Mouse (Mus musculus) mesoderm, embryonic 11.5 days (tissue): ENCODE measurements around the gene Pdpn.
A peak's percentile ranks its signal among the peaks of the same experiment; 100 is the strongest.
"Not testable (repeated sequence)": the region's sequence is repeated elsewhere in the genome, so short reads cannot be mapped to it uniquely, and the experiment has no call there.

Experiments
- DNase-seq: peaks from one replicate; pipeline ENCODE4 v3.0.0-alpha.2; 2012; ENCODE audit warnings: low read depth, low spot score

The Pdpn gene

GRCm38 (mm10) chr4:143299325-143300070 is at the start of gene Pdpn:
Gene Pdpn, minus strand, starts transcription at chr4:143299564.
- DNase-seq: peak; percentile 86

GRCm38 (mm10) chr4:143348678-143349077 is 49.3 kb upstream of the Pdpn start:
- no peak for DNase-seq

- not testable (repeated sequence) for DNase-seq
Measured at GRCm38 (mm10) chr4:143345491-143345890, 46.1 kb upstream of the Pdpn start.

GRCm38 (mm10) chr4:143341470-143341869 is 42.1 kb upstream of the Pdpn start:
- DNase-seq: no peak

- no peak for DNase-seq
Measured at GRCm38 (mm10) chr4:143339808-143340207, 40.4 kb upstream of the Pdpn start.

GRCm38 (mm10) chr4:143336096-143336495 is 36.7 kb upstream of the Pdpn start:
- no peak for DNase-seq

GRCm38 (mm10) chr4:143334995-143335394 is 35.6 kb upstream of the Pdpn start:
- no peak for DNase-seq

GRCm38 (mm10) chr4:143334145-143334544 is 34.8 kb upstream of the Pdpn start:
- no peak for DNase-seq

- DNase-seq: no peak
Measured at GRCm38 (mm10) chr4:143331787-143332186, 32.4 kb upstream of the Pdpn start.

- DNase-seq: peak; percentile 84
Measured at GRCm38 (mm10) chr4:143330566-143330965, 31.2 kb upstream of the Pdpn start.

- DNase-seq: peak; percentile 77
Measured at GRCm38 (mm10) chr4:143325625-143325941, 26.2 kb upstream of the Pdpn start.

- peak; percentile 51 for DNase-seq
Measured at GRCm38 (mm10) chr4:143324925-143325624, 25.7 kb upstream of the Pdpn start.

GRCm38 (mm10) chr4:143324176-143324924 is 25.0 kb upstream of the Pdpn start:
- DNase-seq: peak; percentile 55

GRCm38 (mm10) chr4:143313299-143313698 is 13.9 kb upstream of the Pdpn start:
- no peak for DNase-seq

- no peak for DNase-seq
Measured at GRCm38 (mm10) chr4:143311341-143311740, 12.0 kb upstream of the Pdpn start.

GRCm38 (mm10) chr4:143305987-143306772 is 6.8 kb upstream of the Pdpn start:
- DNase-seq: no peak

GRCm38 (mm10) chr4:143305031-143305430 is 5.7 kb upstream of the Pdpn start:
- no peak for DNase-seq

- no peak for DNase-seq
Measured at GRCm38 (mm10) chr4:143302279-143302890, 3.0 kb upstream of the Pdpn start.

- no peak for DNase-seq
Measured at GRCm38 (mm10) chr4:143301875-143302274, 2.5 kb upstream of the Pdpn start.

GRCm38 (mm10) chr4:143301042-143301441 is 1.7 kb upstream of the Pdpn start:
- no peak for DNase-seq

GRCm38 (mm10) chr4:143300113-143300688 is 837 bp upstream of the Pdpn start:
- DNase-seq: no peak
